Mouse (Mus musculus): Measurements from ENCODE around the gene Ric8b.

Ric8b gene

DNA sequence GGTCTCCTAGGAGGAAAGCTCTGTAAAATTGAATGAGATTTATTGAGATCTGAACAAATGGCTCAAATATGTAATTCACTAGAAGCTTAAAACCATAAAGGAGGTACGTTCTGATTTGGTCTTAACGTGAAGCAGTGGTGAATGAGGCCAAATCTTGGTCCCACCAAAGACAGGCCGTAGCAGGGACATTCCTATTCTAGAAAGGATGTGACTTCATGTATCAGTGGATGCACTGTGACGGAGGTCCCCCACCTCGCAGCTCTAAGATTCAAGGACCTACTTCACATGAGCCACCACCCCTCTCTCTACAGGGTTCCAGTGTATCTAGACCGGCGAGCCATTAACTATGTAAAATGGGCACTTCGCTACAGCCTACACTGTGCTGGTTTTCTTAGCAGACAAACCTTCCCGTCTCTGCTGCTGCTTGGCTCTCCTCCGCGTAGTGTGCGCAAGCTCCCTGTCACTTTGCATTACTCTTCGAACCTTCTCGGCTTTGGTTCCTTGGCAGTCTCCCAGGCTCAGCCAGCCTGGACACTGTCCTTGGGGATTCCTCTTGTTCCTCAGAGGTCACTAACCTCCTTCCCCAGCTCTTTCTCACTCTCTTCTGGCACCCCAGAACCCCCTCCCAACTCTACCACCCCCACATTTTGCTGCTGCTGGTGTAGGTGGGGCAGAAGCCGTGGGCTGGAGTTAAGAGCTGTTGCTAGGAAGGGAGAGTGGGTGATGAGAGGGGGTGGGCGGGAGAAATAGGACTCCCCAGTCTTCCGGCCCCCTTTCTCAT, 8.2 kb upstream of the Ric8b start:
- peak; percentile 20 to 63 for DNase-seq (ENCODE audit: low spot score in 2 of 2)

DNA sequence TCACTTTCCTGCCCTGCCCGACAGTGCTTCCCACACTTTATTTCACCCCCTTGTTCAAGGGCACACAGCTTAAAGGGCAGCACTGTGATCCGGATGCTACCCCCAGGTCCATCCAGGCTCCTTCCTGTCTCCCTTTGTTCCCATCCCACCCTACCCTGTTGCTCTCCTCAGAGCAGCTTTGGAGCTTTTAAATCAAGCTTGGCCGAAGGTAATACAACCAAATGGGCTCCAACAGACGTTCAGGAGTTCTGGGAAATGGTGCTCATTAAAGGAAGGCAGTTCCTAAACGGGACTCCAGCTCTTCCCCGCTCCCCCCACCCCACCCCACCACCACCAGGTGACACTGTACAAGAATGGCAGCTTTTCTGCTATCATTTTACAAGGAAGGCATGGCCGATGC, 7.2 kb upstream of the Ric8b start:
- peak in 1 of 2 experiments; percentile 11 for DNase-seq (ENCODE audit: low spot score in 2 of 2)

DNA sequence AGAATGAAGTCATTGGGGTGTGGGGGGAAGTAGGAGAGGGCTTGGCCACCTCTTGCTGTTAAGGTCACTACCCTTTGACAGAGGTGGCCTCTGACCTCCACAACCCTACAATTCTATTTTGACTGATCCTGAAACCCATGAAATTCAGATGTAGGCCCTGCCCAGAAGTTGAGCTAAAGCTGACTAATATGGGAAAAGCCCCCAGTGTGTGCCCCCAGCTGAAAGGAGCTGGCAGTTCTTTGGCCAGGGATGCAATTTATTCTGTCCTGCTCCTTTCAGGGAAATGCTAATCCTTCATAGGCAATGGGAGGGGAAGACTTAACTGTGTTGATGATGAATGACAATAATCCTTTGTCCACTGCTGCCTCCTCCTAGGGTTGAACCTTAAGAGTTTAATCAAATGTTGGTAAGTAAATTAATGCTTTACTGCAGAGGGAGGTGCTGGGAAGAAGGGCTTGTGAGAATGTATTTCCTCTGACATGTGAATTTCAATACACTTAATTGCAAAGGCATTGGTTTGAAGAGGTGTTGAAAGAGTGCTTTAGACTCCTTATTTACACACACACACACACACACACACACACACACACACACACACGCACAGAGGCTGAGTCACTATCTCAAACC, 6.5 kb upstream of the Ric8b start:
- peak in 1 of 2 experiments; percentile 8 for DNase-seq (ENCODE audit: low spot score in 2 of 2)

DNA sequence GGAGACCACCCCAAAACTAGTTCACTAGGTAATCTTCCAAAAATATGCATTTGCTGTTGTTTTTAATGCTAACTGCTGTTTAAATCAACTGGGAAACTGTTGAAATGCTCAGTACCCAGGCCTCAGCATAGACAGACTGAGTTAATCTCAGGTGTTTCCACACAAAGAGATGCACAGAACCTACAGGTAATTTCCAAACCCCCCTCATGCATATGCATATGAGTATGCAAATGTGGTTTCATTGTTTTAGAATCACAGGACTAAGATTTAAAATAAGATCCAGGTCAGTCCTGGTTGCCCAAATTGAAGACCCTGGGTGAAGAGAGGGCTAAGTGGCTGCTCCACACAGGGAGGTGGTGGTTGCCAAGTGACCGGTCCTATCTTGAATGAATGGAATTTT, 4.3 kb upstream of the Ric8b start:
- no peak for DNase-seq (ENCODE audit: low spot score in 2 of 2)

GRCm38 (mm10) chr10:84915476-84915875, 1.9 kb upstream of the Ric8b start:
- DNase-seq (ENCODE audit: low spot score in 2 of 2), result no peak

- no peak for DNase-seq (ENCODE audit: low spot score in 2 of 2)
Observed at GRCm38 (mm10) chr10:84917731-84918095, 297 bp downstream of the Ric8b start.

- no peak for DNase-seq (ENCODE audit: low spot score in 2 of 2)
Observed at GRCm38 (mm10) chr10:84926336-84926735, 8.9 kb downstream of the Ric8b start.

- no peak for DNase-seq (ENCODE audit: low spot score in 2 of 2)
Observed at GRCm38 (mm10) chr10:84926885-84927284, 9.5 kb downstream of the Ric8b start.

- no peak for DNase-seq (ENCODE audit: low spot score in 2 of 2)
Observed at GRCm38 (mm10) chr10:84928465-84928864, 11.0 kb downstream of the Ric8b start.

DNA sequence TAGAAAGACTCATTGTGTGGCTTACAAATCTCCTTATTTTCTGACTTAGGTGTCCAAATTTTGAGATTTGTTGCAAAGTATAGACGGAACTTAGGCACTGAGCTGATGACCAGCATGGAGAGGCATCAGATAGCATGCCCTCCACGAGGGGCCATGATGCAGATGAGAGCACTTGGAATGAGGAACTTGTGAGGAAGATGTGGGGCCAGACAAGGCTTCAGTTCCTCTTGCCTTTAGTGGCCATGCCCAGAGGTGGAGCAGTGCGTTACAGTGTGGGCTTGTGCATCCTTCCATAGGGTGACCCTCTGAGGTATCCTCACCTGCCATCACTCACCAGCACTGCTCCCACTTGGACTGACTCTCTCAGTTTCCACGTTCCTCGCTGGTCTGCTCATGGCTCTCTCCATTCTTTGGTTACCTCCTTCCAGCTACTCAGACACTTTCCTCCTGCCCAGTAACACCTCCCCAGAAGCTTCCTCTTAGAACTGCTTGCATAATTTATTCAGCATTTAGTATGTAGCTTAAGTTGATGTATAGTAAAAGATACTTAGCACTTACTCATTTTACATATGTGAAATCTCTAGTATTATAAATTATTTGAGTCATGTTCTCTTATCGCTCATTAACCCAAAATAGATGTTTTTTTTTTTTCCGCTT, 18.3 kb downstream of the Ric8b start:
- no peak for DNase-seq (ENCODE audit: low spot score in 2 of 2)

GRCm38 (mm10) chr10:84936832-84937515, 19.6 kb downstream of the Ric8b start:
- no peak for DNase-seq (ENCODE audit: low spot score in 2 of 2)

- no peak for DNase-seq (ENCODE audit: low spot score in 2 of 2)
Observed at GRCm38 (mm10) chr10:84938094-84938820, 20.8 kb downstream of the Ric8b start.

GRCm38 (mm10) chr10:84938886-84939285, 21.5 kb downstream of the Ric8b start:
- DNase-seq (ENCODE audit: low spot score in 2 of 2), result no peak

DNA sequence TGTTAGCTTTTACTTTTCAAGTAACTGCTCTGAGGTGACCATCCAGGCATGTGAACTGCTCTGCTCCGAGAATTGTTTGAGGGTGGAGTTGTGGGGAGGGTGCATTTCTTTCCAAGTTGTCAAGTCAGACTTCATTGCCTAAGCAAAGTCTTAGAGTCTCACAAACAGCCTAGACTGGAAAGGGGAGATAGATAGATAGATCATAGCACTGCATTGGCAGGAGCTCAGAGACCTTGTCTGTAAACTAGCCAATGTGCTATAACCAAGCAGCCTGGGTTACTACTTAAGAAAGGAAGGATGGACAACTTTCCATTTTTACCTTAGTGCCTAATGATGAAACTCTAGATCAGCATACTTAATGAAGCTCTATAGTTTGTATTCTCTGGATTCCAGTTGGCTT, 22.9 kb downstream of the Ric8b start:
- DNase-seq (ENCODE audit: low spot score in 2 of 2), result no peak

DNA sequence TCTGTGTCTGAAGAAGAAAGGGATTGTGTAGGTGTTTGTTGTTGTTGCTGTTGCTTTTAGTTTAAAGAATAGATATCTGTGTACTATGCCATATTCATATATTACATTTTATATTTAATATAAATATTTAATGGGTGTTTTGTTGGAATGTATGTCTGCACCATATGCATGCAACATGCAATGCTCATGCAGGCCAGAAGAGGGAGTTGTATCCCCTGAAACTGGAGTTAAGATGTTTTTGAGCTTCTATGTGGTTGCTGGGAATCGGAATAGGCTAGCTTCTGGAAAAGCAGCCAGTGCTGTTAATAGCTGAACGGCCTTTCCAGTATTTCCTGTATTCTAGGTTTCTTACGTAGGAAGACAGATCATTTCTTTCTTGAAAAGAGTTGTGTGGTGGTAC, 28.3 kb downstream of the Ric8b start:
- DNase-seq (ENCODE audit: low spot score in 2 of 2), result no peak

DNA sequence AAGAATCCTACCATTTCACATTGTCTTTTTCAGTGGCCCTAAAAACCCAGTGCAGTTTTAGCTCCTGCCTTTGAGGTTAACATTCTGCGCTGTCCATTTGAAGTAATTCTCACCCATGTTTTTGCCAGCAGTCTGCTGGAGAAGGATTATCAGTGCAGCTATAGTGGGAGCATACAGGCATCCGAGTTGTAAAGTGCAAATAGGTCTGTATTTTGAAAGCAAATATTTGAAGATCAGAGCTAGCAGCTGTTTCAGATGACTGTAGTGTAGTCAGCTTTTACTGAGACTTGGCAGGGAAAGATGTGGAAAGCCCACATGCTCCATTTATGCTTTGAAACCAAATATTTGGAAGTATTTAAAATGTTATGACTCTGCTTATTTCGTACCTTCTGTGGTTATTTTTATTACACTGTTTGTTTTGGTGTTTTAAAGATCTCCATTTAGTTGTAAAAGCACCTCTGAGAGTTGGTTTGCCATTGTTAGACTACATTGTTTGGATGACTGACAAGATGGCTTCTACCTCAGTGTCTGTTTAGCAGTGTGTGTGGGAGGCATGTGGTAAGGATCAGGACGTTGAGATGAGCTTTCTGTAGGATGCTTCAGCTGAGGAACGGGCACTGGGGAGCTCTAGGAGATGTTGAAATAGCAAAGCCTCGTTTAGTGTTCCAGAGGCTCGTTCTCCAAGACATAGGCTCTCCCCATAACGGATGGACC, 31.7 kb downstream of the Ric8b start:
- no peak for DNase-seq (ENCODE audit: low spot score in 2 of 2)

GRCm38 (mm10) chr10:84949684-84950010, 32.2 kb downstream of the Ric8b start:
- DNase-seq (ENCODE audit: low spot score in 2 of 2), result no peak

DNA sequence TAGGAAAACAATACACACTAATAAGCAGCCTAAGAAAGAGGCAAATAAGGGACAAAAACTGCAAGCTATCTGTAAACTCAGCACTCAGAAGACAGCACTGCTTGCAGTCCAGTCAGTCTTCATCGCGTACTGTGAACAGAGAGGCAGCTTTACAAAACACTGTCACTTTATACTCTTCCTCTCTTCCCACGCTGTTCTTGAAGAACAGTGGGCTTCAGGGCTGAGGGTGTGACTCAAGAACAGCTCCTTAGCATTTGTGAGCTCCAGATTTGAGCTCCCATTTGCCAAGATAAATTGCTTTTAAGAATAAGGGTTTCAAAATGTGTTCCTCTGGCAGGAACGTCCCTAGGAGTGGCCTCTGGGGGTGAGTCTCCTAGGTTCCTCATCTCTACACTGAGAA, 33.0 kb downstream of the Ric8b start:
- DNase-seq (ENCODE audit: low spot score in 2 of 2), result no peak

- DNase-seq (ENCODE audit: low spot score in 2 of 2), result no peak
Observed at GRCm38 (mm10) chr10:84954236-84954635, 36.8 kb downstream of the Ric8b start.

DNA sequence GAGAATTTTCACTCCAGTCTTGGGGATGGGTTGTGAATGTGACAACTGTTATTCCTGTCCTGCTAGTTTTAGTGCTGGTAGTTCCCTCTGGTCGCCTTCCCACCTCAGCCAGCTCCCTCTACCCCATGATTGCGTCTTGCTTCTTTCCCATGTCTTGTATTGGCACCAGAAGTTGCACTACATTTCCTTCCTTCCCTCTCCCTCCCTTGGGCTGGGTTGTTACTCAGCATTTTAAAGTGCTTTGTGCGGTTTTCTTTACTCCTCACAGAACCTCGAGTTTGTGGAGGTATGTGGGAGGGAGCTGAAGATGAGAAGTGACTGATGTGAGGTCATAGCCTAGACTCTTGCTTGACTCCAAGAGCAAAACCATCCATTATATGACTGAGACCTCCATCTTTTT, 38.8 kb downstream of the Ric8b start:
- DNase-seq (ENCODE audit: low spot score in 2 of 2), result no peak

DNA sequence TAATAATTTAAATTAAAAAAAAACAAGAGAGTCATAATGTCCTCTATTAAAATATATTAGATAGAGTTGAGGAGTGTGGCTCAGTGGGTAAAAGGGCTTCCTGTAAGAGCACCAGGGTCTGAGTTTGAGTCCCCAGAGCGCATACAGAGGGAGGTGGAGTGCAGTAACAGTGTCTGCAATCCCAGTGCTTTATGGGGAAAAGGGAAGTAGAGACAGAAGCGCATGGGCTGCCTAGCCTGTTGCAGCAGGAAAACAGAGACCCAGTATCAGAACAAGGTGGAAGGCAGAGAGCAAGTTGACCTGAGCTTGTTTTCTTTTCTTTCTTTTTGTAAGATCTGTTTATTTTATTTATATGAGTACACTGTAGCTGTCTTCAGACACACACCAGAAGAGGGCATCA, 41.2 kb downstream of the Ric8b start:
- no peak for DNase-seq (ENCODE audit: low spot score in 2 of 2)

Measured in cerebellum, postnatal 4 days (tissue).